Mouse (Mus musculus): Measurements from ENCODE around the gene Uspl1. TPM values are rescaled to one million over a fixed set of nuclear protein-coding genes. Genes with fewer than 3 reads are reported as not detected.
"Not testable (repeated sequence)": the region's sequence is repeated elsewhere in the genome, so short reads cannot be mapped to it uniquely, and the experiment has no call there.

Gene Uspl1
- polyA plus RNA-seq (2012; rRNA removed), result 2.4 and 3.7 TPM in 2 replicates

DNA sequence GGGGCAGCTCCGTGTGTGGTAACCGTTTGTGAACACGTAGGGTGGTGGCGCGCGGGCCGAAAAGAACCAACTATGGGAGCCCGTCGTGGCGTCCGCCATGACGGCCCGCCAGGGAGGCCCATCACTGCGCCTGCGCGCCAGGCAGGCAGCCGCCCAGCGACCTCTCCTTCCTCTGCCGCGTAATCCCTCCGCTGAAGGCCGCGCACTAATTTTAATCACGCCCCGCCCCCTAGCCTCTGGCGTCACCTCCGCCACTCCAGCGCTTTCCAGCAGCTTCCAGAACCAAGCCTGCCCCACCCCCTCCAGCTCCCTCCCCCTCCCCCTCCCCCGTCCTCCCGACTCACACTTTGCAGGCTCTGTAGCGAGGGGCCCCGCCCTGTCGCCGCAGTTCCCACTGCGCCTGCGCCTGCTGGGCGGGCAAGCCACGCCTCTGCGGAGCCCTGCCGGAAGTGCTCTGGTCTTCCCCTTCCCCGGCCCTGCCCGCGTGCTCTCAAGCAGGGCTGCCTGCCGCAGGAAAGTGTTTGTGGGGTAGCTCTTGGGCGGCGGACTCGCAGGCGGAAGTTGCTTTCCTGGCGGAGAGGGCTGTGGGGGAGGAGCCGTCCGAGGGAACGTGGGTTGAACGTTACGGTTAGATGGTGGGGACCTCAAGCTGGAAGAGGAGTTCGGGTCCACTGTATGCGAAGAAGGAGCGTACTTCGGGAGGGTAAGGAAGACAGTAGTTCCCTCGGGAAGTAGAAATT, at the start of gene Uspl1, which contains the start of gene Hmgb1:
TSS of gene Uspl1 (plus strand) at position 247 of the 740 bp plus-strand sequence.
TSS of gene Hmgb1 (minus strand) at position 386 of the 740 bp plus-strand sequence.
- H3K4me1 ChIP-seq (ENCODE audit: control insufficient read depth, insufficient read depth, insufficient read length, low read length), result no peaks in the 10 kb centered on the region; the same call in none of the 2 replicates
- peak within 1 kb of the TSS; percentile 100 for H3K27ac ChIP-seq (ENCODE audit: insufficient read depth, low read depth, low read length)
- under 1% methylated on average over 59 of the region's 59 CpGs for WGBS
- peak within 1 kb of the TSS; percentile 92 for H3K4me3 ChIP-seq (ENCODE audit: low read depth, low read length)
- TF ChIP-seq CTCF (IDR thresholded peaks at IDR 0.05; ENCODE audit: extremely low read depth, insufficient read length, insufficient replicate concordance, low read depth, low read length), result 0 out of 2 replicates have a peak, but pooled peaks have one; percentile 5
- TF ChIP-seq POLR2A (IDR thresholded peaks at IDR 0.05; ENCODE audit: low read depth, low read length), result peak; percentile 98
- H3K36me3 ChIP-seq (ENCODE audit: control insufficient read depth, insufficient read depth, low read length), result peaks cover 7% of the 10 kb centered on the region
- no peaks in the 10 kb centered on the region for H3K27me3 ChIP-seq (ENCODE audit: control insufficient read depth, insufficient read depth, low read length)

DNA sequence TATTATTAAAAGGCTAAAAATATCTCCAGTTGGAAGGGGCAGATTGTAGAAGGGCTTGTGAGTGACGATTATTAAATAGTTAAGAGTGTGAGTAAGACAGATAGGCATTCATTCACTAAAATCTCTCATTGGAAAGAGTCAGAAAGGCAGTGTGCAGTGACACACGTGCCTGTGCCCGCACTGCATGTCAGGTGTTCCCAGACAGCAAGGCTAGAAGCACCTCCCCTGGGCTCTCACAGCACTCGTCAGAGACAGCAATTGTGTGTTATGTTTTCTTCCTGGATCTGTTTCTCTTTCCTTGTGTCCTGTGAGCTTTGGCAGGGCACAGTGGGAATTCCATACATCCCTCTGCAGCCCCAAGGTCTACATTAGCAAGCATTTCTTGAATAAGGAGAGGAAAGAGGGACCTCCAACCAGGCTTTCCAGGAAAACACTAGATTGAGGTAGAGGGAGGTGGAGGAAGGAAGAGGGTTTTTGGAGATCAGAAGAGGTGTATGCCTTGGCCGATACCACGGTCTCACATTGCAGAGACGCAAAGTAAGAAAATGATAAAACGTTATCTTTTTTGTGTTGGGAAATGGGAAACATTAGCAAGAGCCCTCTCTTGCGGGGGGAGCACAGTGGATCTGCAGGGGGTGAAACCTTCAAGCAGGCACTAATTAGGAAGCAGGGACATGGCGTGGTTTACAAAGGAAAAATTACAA, 49.2 kb upstream of the Uspl1 start:
- H3K27ac ChIP-seq (ENCODE audit: insufficient read depth, low read depth, low read length), result no peak overlapping the region
- H3K27me3 ChIP-seq (ENCODE audit: control insufficient read depth, insufficient read depth, low read length), result no peaks in the 10 kb centered on the region
- H3K4me1 ChIP-seq (ENCODE audit: control insufficient read depth, insufficient read depth, insufficient read length, low read length), result no peaks in the 10 kb centered on the region
- TF ChIP-seq CTCF (IDR thresholded peaks at IDR 0.05; ENCODE audit: extremely low read depth, insufficient read length, insufficient replicate concordance, low read depth, low read length), result no peak
- no peak for TF ChIP-seq POLR2A (IDR thresholded peaks at IDR 0.05; ENCODE audit: low read depth, low read length)
- H3K36me3 ChIP-seq (ENCODE audit: control insufficient read depth, insufficient read depth, low read length), result no peaks in the 10 kb centered on the region
- 62% methylated on average over 10 of the region's 10 CpGs for WGBS
- H3K4me3 ChIP-seq (ENCODE audit: low read depth, low read length), result no peak overlapping the region

DNA sequence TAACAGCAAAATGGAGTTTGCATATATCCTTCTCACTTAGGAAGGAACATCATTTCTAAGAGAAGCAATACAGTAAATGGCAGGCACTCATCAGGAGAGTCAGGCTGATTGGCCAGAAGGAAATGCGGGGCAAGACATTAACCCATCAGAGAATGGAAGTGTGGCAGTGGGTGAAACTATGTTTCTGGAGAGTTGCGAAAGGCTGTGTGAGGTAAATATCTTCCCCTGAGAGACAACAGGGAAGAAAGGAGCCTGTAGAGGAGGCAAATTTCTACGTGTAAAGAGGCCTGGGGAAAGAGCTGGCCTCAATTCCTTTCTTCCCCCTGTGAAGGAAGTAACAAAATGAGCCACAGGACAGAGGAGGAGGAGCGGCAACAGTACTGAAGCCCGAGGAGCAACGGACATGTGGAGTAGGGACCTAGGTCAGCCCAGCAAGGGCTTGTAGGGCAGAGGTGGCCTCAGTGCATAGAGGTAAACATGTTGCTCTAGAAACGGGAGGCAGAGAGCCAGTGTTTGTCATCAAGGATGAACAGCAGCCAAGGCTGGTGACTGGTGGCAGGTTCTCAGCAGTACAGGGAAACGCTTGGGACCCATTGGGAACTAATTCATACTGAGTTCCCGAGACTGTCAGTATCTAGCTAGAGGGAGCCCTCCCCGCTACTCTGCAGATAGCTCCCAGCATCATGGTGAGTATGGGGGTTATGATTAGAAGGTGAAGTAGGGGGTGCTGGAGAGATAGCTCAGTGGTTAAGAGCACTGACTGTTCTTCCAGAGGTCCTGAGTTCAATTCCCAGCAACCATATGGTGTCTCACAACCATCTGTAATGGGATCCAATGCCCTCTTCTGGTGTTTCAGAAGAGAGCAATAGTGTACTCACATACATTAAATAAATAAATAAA, 48.4 kb upstream of the Uspl1 start:
- Histone ChIP-seq H3K4me3 (ENCODE audit: low read depth, low read length) (no peak overlapping the region), H3K4me1 (ENCODE audit: control insufficient read depth, insufficient read depth, insufficient read length, low read length) (no peaks in the 10 kb centered on the region), H3K36me3 (ENCODE audit: control insufficient read depth, insufficient read depth, low read length) (no peaks in the 10 kb centered on the region), H3K27me3 (ENCODE audit: control insufficient read depth, insufficient read depth, low read length) (no peaks in the 10 kb centered on the region), H3K27ac (ENCODE audit: insufficient read depth, low read depth, low read length) (no peak overlapping the region)
- TF ChIP-seq CTCF (IDR thresholded peaks at IDR 0.05; ENCODE audit: extremely low read depth, insufficient read length, insufficient replicate concordance, low read depth, low read length) (no peak), POLR2A (IDR thresholded peaks at IDR 0.05; ENCODE audit: low read depth, low read length) (no peak)
- WGBS, result 84% methylated on average over 10 of the region's 10 CpGs

DNA sequence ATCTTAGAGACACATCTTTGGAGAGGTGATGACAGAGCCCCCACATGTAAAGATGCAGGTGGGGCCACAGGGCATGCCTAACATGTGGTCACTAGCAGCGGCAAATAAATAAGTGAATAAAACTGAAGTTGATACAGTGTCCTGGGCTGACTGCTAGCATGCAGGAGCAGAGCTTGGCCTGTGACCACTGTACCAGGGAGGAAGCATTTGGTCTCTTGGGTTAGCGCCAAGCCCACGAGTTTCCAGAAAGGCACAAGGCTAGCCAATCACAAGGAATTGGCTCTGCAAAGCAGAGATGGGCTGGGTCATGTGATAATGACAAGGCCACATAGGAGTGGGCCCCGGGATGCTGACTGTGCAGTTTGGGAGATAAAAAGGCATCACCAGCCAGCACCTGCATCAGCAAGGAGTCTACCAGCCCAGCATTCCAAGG, 47.2 kb upstream of the Uspl1 start:
- no peaks in the 10 kb centered on the region for H3K4me1 ChIP-seq (ENCODE audit: control insufficient read depth, insufficient read depth, insufficient read length, low read length)
- no peak overlapping the region for H3K27ac ChIP-seq (ENCODE audit: insufficient read depth, low read depth, low read length)
- H3K27me3 ChIP-seq (ENCODE audit: control insufficient read depth, insufficient read depth, low read length), result no peaks in the 10 kb centered on the region
- no peak overlapping the region for H3K4me3 ChIP-seq (ENCODE audit: low read depth, low read length)
- TF ChIP-seq POLR2A (IDR thresholded peaks at IDR 0.05; ENCODE audit: low read depth, low read length), result no peak
- TF ChIP-seq CTCF (IDR thresholded peaks at IDR 0.05; ENCODE audit: extremely low read depth, insufficient read length, insufficient replicate concordance, low read depth, low read length), result no peak
- WGBS, result 54% methylated on average over 4 of the region's 4 CpGs
- no peaks in the 10 kb centered on the region for H3K36me3 ChIP-seq (ENCODE audit: control insufficient read depth, insufficient read depth, low read length)

DNA sequence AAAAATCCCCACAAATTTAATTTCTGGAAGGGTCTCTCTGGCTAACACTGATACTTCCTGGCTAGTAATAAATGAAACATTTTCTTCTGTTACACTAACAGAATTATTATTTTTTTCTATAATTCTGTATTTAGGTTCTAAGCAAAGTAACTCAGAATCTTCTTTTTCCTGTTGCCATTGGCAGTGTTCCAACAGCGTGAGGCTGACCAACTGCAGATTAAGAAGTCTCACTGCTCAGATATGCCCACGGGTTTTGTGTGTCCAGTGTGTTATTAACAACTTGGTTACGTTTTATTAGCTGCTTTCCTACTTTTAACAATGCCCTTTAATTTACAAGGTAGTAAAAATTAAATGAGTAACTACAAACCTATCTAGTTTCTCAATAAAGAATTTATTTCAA, 46.7 kb upstream of the Uspl1 start:
- 22% methylated on average over 3 of the region's 3 CpGs for WGBS
- Histone ChIP-seq H3K27ac (ENCODE audit: insufficient read depth, low read depth, low read length) (no peak overlapping the region), H3K36me3 (ENCODE audit: control insufficient read depth, insufficient read depth, low read length) (no peaks in the 10 kb centered on the region), H3K4me1 (ENCODE audit: control insufficient read depth, insufficient read depth, insufficient read length, low read length) (no peaks in the 10 kb centered on the region), H3K27me3 (ENCODE audit: control insufficient read depth, insufficient read depth, low read length) (no peaks in the 10 kb centered on the region), H3K4me3 (ENCODE audit: low read depth, low read length) (no peak overlapping the region)
- TF ChIP-seq POLR2A (IDR thresholded peaks at IDR 0.05; ENCODE audit: low read depth, low read length) (no peak), CTCF (IDR thresholded peaks at IDR 0.05; ENCODE audit: extremely low read depth, insufficient read length, insufficient replicate concordance, low read depth, low read length) (no peak)

DNA sequence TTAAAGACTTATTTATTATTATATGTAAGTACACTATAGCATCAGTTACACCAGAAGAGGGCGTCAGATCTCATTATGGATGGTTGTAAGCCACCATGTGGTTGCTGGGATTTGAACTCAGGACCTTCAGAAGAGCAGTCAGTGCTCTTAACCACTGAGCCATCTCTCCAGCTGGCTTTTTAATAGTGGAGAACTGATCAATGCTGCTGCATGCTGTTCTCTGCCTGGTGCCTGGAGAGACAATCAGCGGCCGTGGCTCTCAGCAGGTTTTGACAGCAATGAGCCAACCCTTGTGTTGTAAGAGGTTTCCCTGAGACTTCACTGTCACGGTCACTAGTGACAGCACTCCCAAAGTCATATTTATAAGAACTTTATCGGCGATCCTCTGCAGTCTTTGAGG, 46.1 kb upstream of the Uspl1 start:
- 94% methylated on average over 6 of the region's 6 CpGs for WGBS
- not testable (repeated sequence) for H3K4me3 ChIP-seq (ENCODE audit: low read depth, low read length); H3K4me1 ChIP-seq (ENCODE audit: control insufficient read depth, insufficient read depth, insufficient read length, low read length); H3K27me3 ChIP-seq (ENCODE audit: control insufficient read depth, insufficient read depth, low read length); H3K36me3 ChIP-seq (ENCODE audit: control insufficient read depth, insufficient read depth, low read length); H3K27ac ChIP-seq (ENCODE audit: insufficient read depth, low read depth, low read length)
